Mouse (Mus musculus): ENCODE data around the gene Gm42957. TPM values are rescaled to one million over a fixed set of nuclear protein-coding genes. Genes with fewer than 3 reads are reported as not detected.
"Not testable (repeated sequence)": the region's sequence is repeated elsewhere in the genome, so short reads cannot be mapped to it uniquely, and the experiment has no call there.

Gene Gm42957
- total RNA-seq (2021) = under 1 TPM; 0.77 to 0.91 TPM

GRCm38 (mm10) chr3:96634928-96635879, at the start of gene Gm42957, which contains the start of gene Pex11b:
Gene Gm42957, plus strand, starts transcription at chr3:96635474.
Gene Pex11b, plus strand, starts transcription at chr3:96635376.
- peak; percentile 88 to 89 for DNase-seq

DNA sequence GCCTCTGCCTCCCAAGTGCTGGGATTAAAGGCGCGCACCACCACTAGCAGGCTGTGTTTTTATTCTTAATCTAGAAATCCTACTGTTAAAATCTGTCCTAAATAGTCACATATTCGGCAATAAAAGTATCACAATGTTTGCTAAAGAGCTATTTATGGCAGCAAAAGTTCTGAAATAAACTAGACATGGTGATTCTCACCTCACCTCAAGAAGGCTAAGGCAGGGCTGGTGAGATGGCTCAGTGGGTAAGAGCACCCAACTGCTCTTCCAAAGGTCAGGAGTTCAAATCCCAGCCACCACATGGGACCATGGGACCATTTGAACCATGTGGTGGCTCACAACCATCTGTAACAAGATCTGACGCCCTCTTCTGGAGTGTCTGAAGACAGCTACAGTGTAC, 44.6 kb upstream of the Gm42957 start:
- DNase-seq = no peak

GRCm38 (mm10) chr3:96593374-96593773, 41.9 kb upstream of the Gm42957 start:
- no peak for DNase-seq

DNA sequence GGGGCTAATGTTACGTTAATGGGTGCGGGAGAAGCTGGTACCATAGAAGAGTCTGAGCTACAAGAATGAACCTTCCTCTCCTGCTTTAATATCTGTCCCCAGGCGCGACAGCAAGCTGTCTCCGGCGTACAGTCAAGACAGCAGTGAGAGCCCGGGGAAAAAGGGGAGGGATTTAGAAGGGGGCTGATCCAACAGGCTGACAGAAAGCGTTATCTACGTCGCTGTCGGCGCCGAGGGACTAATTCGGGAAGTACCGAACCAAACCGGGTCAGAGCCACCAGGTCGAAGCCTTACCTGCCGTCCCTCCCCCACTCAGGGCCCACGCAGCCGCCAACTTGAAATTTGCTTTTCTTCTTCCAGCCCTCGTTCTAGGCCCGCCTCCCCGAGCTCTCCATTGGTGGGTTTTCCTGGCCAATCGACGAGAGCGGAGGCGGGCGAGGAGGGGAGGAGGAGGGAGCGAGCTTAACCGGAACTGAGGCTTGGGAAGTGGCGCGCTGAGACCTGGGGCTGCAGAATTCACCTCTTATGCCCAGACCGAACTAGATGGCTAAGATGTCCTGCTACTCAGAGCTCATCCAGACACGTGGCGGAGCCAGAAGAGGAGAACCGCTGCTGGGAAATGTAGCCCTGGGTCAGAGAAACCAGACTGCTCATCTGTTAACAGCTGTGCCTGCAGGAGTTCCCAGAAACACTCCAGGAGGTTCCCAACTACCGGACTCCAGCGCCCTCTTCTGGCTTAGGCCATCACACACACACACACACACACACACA, 41.3 kb upstream of the Gm42957 start, which contains the start of gene Polr3gl:
Polr3gl (minus strand) TSS at position 392 of the 771 bp plus-strand sequence.
- peak; percentile 93 for DNase-seq

DNA sequence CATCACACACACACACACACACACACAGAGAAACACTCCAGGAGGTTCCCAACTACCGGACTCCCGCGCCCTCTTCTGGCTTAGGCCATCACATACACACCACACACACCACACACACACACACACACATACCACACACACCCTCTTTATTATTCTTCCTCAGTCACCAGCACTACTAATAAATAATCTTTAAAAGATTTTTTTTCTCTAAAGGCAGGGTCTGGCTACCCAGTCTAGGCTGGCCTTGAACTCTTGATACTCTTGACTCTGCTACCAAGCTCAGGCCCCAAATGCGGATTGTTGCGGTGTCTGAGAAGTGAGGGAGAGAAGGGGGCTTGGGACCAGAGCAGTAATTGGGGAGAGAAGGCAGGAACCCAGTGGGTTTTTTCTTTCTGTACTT, 40.4 kb upstream of the Gm42957 start:
- DNase-seq = no peak

DNA sequence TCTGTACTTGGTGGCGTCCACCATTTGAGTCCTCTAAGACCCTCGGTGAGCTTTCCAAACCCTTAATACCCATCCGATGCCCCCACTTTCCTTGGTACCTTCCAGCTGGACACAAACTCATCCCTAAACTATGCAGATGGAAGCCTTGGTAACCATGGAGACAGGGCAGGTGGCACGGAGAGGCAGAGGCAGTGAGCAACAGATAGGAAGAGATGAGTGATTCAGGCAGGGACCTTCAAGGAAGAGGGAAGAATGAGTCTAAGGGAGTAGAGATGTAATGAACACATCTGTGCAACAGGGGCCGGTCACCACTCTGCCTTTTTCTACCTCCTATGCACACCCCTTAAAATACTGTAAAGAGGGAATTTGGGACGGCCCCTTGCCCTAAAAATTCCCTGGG, 39.6 kb upstream of the Gm42957 start:
- peak in 1 of 2 experiments; percentile 43 for DNase-seq

DNA sequence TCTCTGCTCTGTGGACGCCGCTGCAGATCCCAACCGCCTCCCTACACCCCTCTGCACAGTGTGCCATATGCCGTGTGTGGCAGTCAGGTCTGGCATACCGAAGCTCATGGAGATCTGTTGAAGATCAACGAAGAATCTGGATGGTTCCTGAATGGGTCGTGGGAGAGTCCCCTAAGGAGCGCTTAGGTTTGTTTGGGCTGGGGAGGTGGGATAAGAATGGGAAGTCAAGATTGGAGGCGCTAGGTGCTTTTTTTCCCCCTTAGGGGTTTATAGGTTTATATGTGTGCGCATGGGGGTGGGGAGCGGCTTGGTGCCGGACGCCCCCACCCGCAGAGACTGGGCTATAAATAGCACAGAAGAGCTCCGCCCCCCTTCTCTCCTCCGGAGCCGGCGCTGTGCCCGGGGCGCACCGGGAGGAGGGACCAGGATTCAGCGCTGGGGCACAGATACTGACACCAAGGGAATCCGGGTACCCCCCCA, 39.0 kb upstream of the Gm42957 start, which contains the start of gene Ankrd34a:
Ankrd34a (plus strand) TSS at position 409 of the 480 bp plus-strand sequence.
- DNase-seq = peak; percentile 82 to 84

GRCm38 (mm10) chr3:96596855-96597254, 38.4 kb upstream of the Gm42957 start:
- DNase-seq = peak in 1 of 2 experiments; percentile 35

GRCm38 (mm10) chr3:96597435-96597891, 37.8 kb upstream of the Gm42957 start:
- peak; percentile 51 to 54 for DNase-seq

GRCm38 (mm10) chr3:96598156-96599068, 36.9 kb upstream of the Gm42957 start:
- peak; percentile 56 to 65 for DNase-seq

DNA sequence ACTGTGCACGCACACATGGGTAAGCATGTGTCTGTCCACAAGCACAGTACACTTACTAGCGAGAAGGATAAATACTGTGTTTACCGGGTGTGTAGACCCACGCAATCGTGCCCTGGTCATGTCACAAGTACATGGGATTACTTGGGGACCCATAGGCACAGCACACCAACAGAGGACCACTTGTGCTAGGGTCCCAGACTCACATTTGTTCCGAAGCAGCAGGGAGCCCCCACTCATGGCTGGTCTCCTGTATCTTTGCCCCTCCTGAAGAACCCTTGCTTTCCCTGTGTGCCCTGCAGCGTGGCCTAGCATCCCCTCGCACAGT, 36.2 kb upstream of the Gm42957 start:
- DNase-seq = no peak

GRCm38 (mm10) chr3:96599411-96599810, 35.9 kb upstream of the Gm42957 start:
- no peak for DNase-seq

- DNase-seq = peak; percentile 94 to 96
These were observed 34.5 kb upstream of the Gm42957 start, which contains the start of gene Lix1l for GRCm38 (mm10) chr3:96600639-96601250. Gene Lix1l, plus strand, starts transcription at chr3:96601149.

GRCm38 (mm10) chr3:96601251-96601787, 34.0 kb upstream of the Gm42957 start:
- peak; percentile 61 to 63 for DNase-seq

GRCm38 (mm10) chr3:96601941-96602703, 33.2 kb upstream of the Gm42957 start:
- DNase-seq = peak in 1 of 2 experiments; percentile 19

DNA sequence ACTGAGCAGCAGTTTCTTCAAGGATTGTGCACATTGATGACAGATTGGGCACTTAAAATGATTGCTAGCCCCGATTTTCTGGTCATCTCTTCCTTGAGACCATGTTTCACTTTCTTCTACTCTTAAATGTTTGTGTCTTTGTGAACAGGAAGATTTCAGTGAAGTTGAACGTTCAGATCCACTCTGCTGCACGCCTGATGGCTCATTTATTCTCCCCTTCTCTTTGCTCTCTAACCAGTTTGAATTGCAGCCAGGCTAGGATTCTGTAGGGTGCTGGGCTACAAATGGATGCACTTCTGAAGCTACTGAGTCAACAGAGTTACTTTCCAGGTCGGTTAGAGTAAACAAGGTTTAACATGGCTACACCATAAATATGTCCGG, 32.6 kb upstream of the Gm42957 start:
- no peak for DNase-seq

DNA sequence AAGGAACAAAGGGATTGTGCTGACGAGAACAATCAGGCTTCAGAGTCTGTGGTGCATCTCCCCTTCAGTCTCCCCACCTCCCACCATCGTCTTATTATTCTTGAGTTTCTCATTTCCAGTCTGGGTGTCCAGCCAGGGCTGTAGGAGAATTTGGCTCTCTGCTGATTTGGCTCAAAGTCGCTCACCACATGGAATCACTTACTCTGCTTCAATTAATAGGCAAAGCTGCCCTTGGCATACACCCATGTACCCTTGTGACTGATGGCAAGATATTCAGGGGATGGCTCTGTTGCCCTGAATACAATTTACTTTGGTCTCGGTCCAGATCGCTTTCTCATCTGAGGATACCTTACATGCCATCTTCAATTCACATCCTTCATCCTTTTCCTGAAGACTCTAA, 32.0 kb upstream of the Gm42957 start:
- DNase-seq = no peak

GRCm38 (mm10) chr3:96606007-96606406, 29.3 kb upstream of the Gm42957 start:
- DNase-seq = not testable (repeated sequence)

- DNase-seq = no peak
These were observed 28.7 kb upstream of the Gm42957 start for GRCm38 (mm10) chr3:96606618-96607017.

DNA sequence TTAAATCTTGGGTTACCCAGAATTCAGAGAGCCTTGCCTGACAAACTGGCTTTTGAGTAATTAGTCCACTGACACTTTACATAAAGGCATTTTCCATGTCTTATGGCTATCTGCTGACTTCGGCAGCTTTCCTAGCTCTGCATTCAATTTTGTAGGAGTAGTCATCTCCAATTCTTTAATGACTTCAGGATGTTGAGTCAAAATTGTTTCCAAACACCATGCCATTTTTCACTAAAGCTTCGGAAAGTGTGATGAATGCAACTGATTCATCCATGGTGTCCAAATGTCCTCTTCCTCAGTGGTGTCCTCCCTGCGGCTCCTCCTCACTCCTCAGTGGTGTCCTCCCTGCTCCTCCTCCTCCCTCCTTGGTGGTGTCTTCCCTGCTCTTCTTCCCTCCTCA, 17.3 kb upstream of the Gm42957 start:
- no peak for DNase-seq
